Mouse (Mus musculus): ENCODE results near the gene Pcbd1. TPM values are rescaled to one million over a fixed set of nuclear protein-coding genes. Genes with fewer than 3 reads are reported as not detected.
A peak's percentile ranks its signal among the peaks of the same experiment; 100 is the strongest.

Pcbd1 gene
- polyA plus RNA-seq, 1 experiment: 0.60 TPM

GRCm38 (mm10) chr10:61065287-61066005 is 23.7 kb upstream of the Pcbd1 start:
- Histone ChIP-seq H3K27me3 (replicated peaks) (peaks cover 38% of the 10 kb centered on the region), H3K4me1 (peaks cover 9% of the 10 kb centered on the region; the same call in 1 of the 2 replicates), H3K36me3 (replicated peaks; ENCODE audit: low read length) (no peaks in the 10 kb centered on the region), H3K4me3 (replicated peaks) (no peak overlapping the region), H3K9me3 (no peaks in the 10 kb centered on the region)
- TF ChIP-seq GATA1 (IDR thresholded peaks at IDR 0.05; ENCODE audit: borderline replicate concordance, low read length) (no peak), FLI1 (IDR thresholded peaks at IDR 0.05; ENCODE audit: low read length) (no peak)

GRCm38 (mm10) chr10:61068436-61069192 is 20.5 kb upstream of the Pcbd1 start:
- TF ChIP-seq FLI1 (IDR thresholded peaks at IDR 0.05; ENCODE audit: low read length) (no peak), GATA1 (IDR thresholded peaks at IDR 0.05; ENCODE audit: borderline replicate concordance, low read length) (no peak)
- Histone ChIP-seq H3K36me3 (replicated peaks; ENCODE audit: low read length) (no peaks in the 10 kb centered on the region), H3K27me3 (replicated peaks) (peaks cover 50% of the 10 kb centered on the region), H3K4me3 (replicated peaks) (peak overlapping the region; percentile 18), H3K4me1 (peaks cover 9% of the 10 kb centered on the region; the same call in 1 of the 2 replicates), H3K9me3 (no peaks in the 10 kb centered on the region)

DNA sequence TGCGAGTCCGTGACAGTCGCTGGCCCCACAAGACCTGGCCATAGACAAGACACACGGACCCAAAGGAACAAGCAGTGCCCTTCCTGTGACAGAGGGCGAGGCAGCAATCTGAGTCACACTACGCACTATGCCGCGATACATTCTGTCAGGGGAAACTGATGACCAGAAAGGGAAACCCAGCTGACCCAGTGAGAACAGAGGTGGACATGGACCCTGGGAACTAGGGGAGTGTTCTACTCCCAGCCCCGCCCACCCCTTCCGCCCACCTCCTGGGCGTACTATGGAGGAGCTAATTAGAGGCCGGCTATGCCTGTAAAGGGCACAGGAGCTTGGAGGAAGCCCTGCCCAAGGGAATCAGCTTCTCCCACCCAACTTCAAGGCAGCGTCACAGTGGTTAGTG is 19.9 kb upstream of the Pcbd1 start:
- no peaks in the 10 kb centered on the region for H3K9me3 ChIP-seq
- H3K4me3 ChIP-seq (replicated peaks): peak overlapping the region; percentile 18
- no peak for TF ChIP-seq FLI1 (IDR thresholded peaks at IDR 0.05; ENCODE audit: low read length)
- no peak for TF ChIP-seq GATA1 (IDR thresholded peaks at IDR 0.05; ENCODE audit: borderline replicate concordance, low read length)
- peaks cover 48% of the 10 kb centered on the region for H3K27me3 ChIP-seq (replicated peaks)
- no peaks in the 10 kb centered on the region for H3K36me3 ChIP-seq (replicated peaks; ENCODE audit: low read length)
- H3K4me1 ChIP-seq: peaks cover 9% of the 10 kb centered on the region; the same call in 1 of the 2 replicates

- Histone ChIP-seq H3K4me3 (replicated peaks) (no peak overlapping the region), H3K27me3 (replicated peaks) (peaks cover 47% of the 10 kb centered on the region), H3K9me3 (peaks cover 4% of the 10 kb centered on the region), H3K36me3 (replicated peaks; ENCODE audit: low read length) (no peaks in the 10 kb centered on the region), H3K4me1 (peaks cover 9% of the 10 kb centered on the region; the same call in 1 of the 2 replicates)
- no peak for TF ChIP-seq GATA1 (IDR thresholded peaks at IDR 0.05; ENCODE audit: borderline replicate concordance, low read length)
- TF ChIP-seq FLI1 (IDR thresholded peaks at IDR 0.05; ENCODE audit: low read length): no peak
These were observed 16.8 kb upstream of the Pcbd1 start for GRCm38 (mm10) chr10:61072324-61072723.

GRCm38 (mm10) chr10:61074643-61075042 is 14.5 kb upstream of the Pcbd1 start:
- Histone ChIP-seq H3K9me3 (peaks cover 4% of the 10 kb centered on the region), H3K36me3 (replicated peaks; ENCODE audit: low read length) (no peaks in the 10 kb centered on the region), H3K4me3 (replicated peaks) (no peak overlapping the region), H3K27me3 (replicated peaks) (peaks cover 42% of the 10 kb centered on the region), H3K4me1 (no peaks in the 10 kb centered on the region)
- TF ChIP-seq FLI1 (IDR thresholded peaks at IDR 0.05; ENCODE audit: low read length): no peak
- TF ChIP-seq GATA1 (IDR thresholded peaks at IDR 0.05; ENCODE audit: borderline replicate concordance, low read length): no peak

DNA sequence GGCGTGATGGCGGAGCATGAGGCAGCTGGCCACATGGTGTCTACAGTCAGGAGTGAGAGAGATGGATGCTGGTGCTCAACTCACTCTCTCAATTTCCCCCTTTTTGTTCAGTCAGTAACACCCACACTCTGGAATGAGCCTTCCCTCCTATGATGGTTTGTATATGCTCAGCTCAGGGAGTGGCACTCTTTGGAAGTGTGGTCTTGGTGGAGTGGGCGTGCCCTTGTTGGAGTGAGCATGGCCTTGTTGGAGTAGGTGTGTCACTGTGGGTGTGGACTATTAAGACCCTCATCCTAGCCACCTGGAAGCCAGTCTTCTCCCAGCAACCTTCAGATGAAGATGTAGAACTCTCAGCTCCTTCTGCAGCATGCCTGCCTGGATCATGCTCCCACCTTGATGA is 13.5 kb upstream of the Pcbd1 start:
- no peaks in the 10 kb centered on the region for H3K36me3 ChIP-seq (replicated peaks; ENCODE audit: low read length)
- peaks cover 4% of the 10 kb centered on the region for H3K9me3 ChIP-seq
- H3K4me1 ChIP-seq: no peaks in the 10 kb centered on the region
- H3K4me3 ChIP-seq (replicated peaks): no peak overlapping the region
- H3K27me3 ChIP-seq (replicated peaks): peaks cover 40% of the 10 kb centered on the region
- TF ChIP-seq GATA1 (IDR thresholded peaks at IDR 0.05; ENCODE audit: borderline replicate concordance, low read length): no peak

DNA sequence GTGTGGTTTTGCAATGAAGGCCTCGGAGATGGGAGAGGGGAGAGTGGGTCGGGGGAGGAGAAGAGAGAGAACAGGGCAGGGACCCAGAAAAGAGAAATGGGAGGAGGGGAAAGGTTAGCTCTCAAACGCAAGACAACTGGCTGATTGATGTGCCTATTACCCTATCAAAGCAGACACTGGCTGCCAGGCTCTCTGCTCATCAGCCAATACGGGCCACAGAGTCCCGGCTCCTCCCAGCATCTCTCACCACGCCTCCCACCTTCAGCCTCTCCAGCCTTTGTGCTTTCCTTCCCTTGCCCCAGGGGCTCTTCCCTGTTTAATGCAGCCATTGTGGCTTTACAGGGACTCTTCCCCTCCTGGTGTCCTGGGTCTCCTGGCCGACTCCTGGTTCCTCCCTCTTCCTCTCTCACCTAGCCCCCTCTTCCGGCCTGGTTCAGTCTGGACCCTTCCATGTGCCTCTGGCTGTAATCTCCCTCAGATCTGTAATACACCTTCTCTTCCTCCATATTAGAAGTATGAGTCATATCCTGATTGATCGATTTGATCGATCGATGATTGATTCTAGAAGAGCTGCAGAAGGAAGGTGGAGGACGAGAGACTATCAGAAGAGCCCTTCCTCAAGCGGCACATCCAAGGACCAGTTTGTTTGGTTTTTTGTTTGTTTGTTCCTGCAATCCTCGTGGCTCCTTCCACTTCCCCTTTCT is 8.8 kb upstream of the Pcbd1 start:
- Histone ChIP-seq H3K4me1 (no peaks in the 10 kb centered on the region), H3K9me3 (peaks cover 4% of the 10 kb centered on the region), H3K36me3 (replicated peaks; ENCODE audit: low read length) (no peaks in the 10 kb centered on the region), H3K4me3 (replicated peaks) (no peak overlapping the region), H3K27me3 (replicated peaks) (peaks cover 18% of the 10 kb centered on the region)
- TF ChIP-seq FLI1 (IDR thresholded peaks at IDR 0.05; ENCODE audit: low read length): no peak
- no peak for TF ChIP-seq GATA1 (IDR thresholded peaks at IDR 0.05; ENCODE audit: borderline replicate concordance, low read length)

DNA sequence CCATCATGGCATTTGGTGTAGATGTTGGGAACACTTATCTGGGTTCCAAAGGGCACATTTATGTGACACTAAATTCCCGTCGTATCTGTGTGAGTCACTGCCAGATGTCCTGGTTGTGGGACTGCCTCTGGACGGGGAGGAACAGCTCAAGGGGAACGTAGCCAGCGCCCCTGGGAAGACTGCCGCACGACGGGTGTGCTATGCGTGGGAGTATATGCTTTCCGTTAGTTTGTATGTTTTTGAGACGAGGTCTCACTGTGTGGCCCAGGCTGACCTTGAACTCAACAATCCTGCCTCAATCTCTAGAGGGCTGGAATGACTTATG is 8.2 kb upstream of the Pcbd1 start:
- TF ChIP-seq GATA1 (IDR thresholded peaks at IDR 0.05; ENCODE audit: borderline replicate concordance, low read length) (no peak), FLI1 (IDR thresholded peaks at IDR 0.05; ENCODE audit: low read length) (no peak)
- Histone ChIP-seq H3K27me3 (replicated peaks) (peaks cover 14% of the 10 kb centered on the region), H3K36me3 (replicated peaks; ENCODE audit: low read length) (no peaks in the 10 kb centered on the region), H3K9me3 (no peaks in the 10 kb centered on the region), H3K4me1 (no peaks in the 10 kb centered on the region), H3K4me3 (replicated peaks) (no peak overlapping the region)

GRCm38 (mm10) chr10:61085364-61085763 is 3.8 kb upstream of the Pcbd1 start:
- no peak overlapping the region for H3K4me3 ChIP-seq (replicated peaks)
- H3K9me3 ChIP-seq: no peaks in the 10 kb centered on the region
- no peaks in the 10 kb centered on the region for H3K36me3 ChIP-seq (replicated peaks; ENCODE audit: low read length)
- no peaks in the 10 kb centered on the region; the same call in 1 of the 2 replicates for H3K4me1 ChIP-seq
- TF ChIP-seq GATA1 (IDR thresholded peaks at IDR 0.05; ENCODE audit: borderline replicate concordance, low read length): no peak
- TF ChIP-seq FLI1 (IDR thresholded peaks at IDR 0.05; ENCODE audit: low read length): no peak
- peaks cover 12% of the 10 kb centered on the region for H3K27me3 ChIP-seq (replicated peaks)

DNA sequence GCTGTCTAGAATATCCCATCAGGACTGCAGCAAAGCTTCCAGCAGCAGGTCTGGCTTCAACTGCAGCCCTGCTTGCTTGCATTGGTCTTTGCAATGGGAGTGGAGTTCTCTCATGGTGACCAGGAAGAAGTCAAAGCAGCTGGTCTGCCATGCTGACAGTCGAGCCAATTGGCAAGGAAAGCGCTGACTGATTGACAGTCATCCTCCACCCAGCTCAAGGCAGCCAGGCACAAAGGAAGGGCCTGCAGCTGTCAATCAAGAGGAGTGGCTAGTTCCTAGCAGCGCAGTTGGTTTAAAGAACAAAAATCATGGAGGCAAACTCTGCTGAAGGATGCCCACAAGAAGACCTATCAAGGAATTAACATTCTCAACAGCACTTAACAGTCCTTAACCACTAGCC is 2.6 kb upstream of the Pcbd1 start:
- H3K4me3 ChIP-seq (replicated peaks): no peak overlapping the region
- no peaks in the 10 kb centered on the region for H3K9me3 ChIP-seq
- no peaks in the 10 kb centered on the region for H3K36me3 ChIP-seq (replicated peaks; ENCODE audit: low read length)
- no peak for TF ChIP-seq FLI1 (IDR thresholded peaks at IDR 0.05; ENCODE audit: low read length)
- no peak for TF ChIP-seq GATA1 (IDR thresholded peaks at IDR 0.05; ENCODE audit: borderline replicate concordance, low read length)
- no peaks in the 10 kb centered on the region; the same call in 1 of the 2 replicates for H3K4me1 ChIP-seq
- H3K27me3 ChIP-seq (replicated peaks): peaks cover 18% of the 10 kb centered on the region

Measured in megakaryocyte, embryonic 14.5 days (primary cell).